Mouse (Mus musculus) thymus, postnatal 14 days (tissue): ENCODE results near the gene Sfr1.
A peak's percentile ranks its signal among the peaks of the same experiment; 100 is the strongest.

Experiments used
- DNase-seq: peaks from one replicate; pipeline ENCODE4 v3.0.0; 2021

Gene Sfr1

GRCm38 (mm10) chr19:47731071-47731881 is at the start of gene Sfr1:
TSS of gene Sfr1 (plus strand) at chr19:47731682.
- peak; percentile 100 for DNase-seq

GRCm38 (mm10) chr19:47689592-47689991 is 41.9 kb upstream of the Sfr1 start:
- no peak for DNase-seq

GRCm38 (mm10) chr19:47691994-47692393 is 39.5 kb upstream of the Sfr1 start, which contains the start of gene Col17a1:
TSS of gene Col17a1 (minus strand) at chr19:47692094.
- DNase-seq: no peak

DNA sequence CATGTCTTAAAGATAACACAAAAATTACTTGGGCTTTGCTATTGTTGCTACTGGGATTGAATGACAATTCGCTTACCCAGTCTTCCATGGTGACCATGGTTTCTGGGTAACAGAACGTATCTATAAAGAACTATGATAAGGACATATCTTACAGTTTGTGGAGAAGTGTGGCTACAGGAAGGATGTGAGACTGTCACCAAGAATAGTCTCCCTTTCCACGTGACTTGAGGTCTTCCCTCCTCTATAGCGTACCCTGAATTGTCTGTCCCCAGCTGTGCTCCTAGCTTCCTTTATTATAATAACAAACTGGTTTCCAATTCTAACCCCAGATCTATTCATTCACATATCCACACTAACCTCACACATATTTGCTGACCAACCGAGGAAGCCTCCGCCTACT is 35.8 kb upstream of the Sfr1 start:
- DNase-seq: no peak

DNA sequence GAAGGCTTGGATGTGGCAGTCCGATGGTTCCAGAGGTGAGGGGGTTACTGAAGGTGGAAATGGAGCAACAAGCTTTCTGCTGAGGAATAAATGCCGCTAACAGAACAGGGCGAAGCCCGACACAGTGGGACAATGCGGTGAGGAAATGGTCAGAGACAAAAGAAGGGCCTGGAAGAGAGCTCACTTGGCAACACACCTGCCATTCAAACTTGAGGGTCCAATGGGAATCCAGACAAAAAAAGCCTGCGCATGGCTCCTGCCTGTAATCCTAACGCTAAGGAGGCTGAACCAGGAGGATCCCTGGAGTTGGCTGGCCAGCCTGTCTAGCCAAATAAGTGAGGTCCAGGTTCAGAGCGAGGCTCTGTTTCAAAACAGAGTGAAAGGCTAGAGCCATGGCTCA is 35.1 kb upstream of the Sfr1 start:
- no peak for DNase-seq

DNA sequence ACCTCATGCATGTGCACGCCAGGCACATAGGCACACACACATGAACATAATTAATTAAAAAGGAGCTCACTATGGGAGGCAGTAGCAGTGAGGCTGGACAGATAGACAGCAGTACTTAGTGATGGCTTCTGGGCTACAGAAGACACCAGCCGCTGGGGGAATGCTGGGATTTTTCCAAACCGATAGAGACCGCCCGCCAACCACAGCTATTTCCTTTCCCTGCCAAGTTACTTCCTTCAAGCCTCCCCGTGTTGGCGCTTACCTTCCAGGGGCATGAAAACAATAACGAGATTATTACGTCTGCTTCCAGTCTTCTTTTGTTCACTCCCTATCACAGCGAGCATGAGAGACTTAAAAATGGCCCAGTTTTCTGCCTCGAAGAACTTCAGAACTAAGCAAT is 34.4 kb upstream of the Sfr1 start:
- DNase-seq: no peak

DNA sequence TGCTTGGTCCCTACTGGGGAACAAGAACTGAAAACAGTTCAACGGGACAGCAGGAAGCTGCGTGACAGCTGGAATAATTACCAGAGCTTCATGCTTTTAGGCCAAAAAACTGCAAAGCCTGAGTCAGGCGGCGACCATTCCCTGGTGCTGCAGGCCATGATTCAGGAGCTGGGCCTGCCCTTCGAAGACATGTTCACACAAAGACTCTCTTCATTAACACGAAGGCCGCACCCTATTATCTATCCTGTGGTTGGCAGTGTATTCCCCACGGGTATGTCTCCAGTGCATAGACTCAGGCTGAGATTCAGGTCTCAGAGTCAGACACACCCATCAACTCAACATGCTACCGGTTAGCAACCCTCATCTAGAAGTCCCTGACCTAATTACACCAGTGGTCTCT is 33.2 kb upstream of the Sfr1 start:
- DNase-seq: no peak

DNA sequence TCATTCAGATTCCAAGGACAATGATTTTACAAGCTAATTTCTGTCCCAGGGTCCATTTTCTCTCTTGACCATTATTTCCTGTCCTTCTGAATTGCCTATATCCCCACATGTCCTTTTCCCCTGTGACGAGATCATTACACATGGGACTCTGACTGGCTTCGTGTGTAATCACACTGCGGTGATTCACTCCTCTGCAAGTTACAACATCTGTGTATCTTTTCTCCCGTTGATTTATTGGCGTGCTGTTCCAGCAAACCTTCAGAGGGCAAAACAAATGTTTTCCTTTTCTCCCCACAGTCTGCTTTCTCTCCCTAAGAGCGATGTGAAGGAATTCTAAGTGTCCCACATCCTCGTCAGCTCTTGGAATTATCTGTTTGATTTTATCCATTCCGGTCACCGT is 31.7 kb upstream of the Sfr1 start:
- DNase-seq: no peak

DNA sequence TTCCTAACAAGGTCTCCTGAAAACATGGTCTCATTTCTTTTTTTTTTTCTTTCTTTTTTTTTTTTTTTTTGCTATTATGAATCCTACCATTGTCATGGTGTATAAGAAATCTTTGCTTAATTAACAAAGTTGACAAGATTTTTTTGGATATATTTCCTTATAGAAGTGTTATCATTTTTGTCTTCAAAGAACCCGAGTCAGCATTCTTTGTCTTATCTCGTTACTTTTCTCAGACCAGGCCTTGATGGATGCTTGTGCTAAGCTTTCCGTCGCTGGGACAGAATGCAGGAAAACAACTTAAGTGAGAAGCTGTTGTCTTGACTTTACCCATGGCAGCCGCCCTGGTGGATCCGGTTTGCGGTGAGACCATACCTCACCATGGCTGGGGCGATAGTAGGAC is 31.0 kb upstream of the Sfr1 start:
- DNase-seq: no peak

DNA sequence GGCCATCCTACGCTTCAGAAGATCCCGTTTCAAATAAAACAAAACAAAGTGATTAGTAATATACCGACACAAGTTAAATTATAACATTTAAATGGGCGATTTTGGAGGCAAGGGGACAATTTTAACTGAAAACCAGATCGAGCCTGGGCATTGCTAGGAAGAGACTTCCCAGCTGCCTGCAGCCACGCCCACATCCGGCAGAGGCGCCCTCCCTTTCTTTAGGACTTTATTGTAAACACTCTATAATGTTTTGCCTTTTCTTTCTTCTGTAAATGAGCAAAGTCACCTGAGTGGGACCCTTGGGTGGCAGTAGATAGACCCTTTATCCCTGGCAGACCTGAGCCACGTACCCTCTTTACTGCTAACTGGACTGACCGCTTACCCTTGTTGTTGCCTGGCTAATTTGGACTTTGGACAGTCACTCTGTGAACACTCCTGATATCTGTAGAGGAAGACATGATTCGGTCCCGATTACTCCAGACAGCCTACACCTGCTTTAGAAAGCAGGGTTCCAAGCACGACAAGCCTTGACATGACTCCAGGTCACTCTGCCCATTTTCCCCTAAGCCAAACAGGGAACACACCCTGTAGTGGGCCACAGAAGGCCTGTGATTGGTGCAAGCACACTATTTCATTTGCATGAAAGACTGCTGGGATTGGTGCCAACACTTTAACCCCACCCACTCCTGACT is 26.3 kb upstream of the Sfr1 start:
- no peak for DNase-seq

- no peak for DNase-seq
Observed at GRCm38 (mm10) chr19:47705772-47706309, 25.6 kb upstream of the Sfr1 start.

- no peak for DNase-seq
Observed at GRCm38 (mm10) chr19:47710376-47710775, 21.1 kb upstream of the Sfr1 start.

GRCm38 (mm10) chr19:47713457-47713856 is 18.0 kb upstream of the Sfr1 start:
- DNase-seq: no peak

DNA sequence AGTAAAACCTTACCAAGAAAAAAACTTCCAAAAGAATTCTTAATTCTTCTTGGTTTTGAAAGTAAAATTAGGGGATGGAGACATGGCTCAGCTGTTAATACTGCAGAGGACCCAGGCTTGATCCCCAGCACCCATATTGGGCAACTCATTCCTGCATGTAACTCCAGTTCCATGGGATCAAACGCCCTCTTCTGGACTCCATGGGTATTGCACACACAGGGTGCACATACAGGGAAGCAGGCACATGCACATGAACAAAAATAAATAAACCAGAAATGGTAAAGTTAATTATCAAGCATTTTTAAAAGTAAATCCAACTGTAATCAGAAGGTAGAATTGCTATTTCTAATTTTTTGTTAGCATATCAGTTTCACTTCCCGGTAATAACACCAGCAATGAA is 15.3 kb upstream of the Sfr1 start:
- no peak for DNase-seq

DNA sequence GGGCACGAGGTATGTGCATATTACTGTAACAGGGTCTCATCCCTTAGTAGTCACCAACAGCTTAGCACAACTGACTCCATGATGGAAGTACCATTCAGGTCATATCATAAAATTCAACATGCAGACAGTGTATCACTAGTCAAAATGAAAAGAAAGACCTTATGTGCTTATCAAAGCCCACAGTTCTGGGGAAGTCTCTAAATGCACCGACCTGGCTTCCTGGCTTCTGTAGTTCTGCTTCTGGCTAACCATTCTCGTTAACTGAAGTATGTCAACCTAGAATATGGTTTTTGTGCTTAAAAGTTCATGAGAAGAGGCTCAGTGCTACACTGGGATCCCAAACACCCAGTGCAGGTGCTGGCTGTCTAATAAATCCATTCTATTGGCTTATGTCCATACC is 12.3 kb upstream of the Sfr1 start:
- no peak for DNase-seq

DNA sequence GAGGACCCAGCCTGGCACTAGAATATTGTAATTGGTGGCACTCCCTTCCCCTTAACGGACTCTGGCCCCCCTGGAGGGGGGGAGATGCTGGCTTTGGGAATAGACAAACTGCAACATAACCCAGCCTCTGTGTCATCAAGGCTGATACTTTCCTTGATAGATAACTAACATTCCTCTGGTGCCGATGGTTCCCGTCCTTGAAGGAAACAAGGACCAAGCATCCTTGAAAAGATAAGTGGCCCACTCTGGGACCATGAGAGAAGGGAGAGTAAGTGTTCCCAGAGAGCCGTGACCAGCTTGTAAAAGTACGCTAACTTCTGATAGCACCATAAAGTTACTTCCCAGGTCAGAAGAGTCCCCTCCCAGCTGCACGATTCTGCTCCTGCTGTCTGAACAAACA is 9.0 kb upstream of the Sfr1 start:
- DNase-seq: no peak

DNA sequence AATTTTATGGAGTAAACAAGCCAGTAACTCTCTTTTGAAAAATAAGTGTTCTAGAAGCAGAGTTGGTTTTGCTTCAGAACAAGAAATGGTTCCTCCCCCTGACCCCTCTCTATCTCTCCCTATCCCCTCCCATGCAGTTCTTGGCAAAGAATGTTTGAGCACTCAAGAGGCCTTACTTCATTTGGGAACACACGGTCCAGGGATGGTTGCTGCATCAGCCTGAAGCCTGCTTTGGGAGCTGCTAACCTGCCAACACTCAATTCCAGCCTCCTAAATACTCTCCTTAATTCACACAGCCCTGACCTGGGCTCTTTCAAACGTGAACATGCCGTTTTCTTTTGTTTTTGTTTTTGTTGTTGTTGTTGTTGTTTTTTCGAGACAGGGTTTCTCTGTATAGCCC is 6.6 kb upstream of the Sfr1 start:
- no peak for DNase-seq

- no peak for DNase-seq
Observed at GRCm38 (mm10) chr19:47725643-47726140, 5.8 kb upstream of the Sfr1 start.

GRCm38 (mm10) chr19:47730691-47731070 is 801 bp upstream of the Sfr1 start:
- peak; percentile 76 for DNase-seq

DNA sequence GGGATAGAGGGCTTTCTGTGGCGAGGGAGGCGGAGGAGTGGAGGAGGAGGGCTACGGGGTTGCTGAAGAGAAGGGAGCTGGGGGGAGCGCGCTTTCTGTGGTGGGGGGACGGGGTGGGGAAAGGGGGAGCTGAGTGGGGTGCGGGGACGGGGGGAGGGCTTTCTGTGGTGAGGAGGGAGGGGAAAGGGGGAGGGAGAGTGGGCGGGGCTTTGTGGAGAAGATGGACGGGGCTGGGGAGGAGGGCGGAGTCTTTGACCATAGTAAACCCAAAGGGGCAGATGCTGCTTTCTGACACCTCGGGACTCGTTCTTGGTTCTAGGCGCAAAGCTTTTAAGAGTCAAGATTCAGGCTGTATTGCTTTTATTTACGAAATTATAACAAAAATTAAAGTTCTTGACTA is 449 bp downstream of the Sfr1 start:
- peak; percentile 75 for DNase-seq

- DNase-seq: no peak
Observed at GRCm38 (mm10) chr19:47747072-47747471, 15.6 kb downstream of the Sfr1 start.

GRCm38 (mm10) chr19:47748950-47749349 is 17.5 kb downstream of the Sfr1 start:
- no peak for DNase-seq

GRCm38 (mm10) chr19:47750391-47750790 is 18.9 kb downstream of the Sfr1 start:
- DNase-seq: no peak

DNA sequence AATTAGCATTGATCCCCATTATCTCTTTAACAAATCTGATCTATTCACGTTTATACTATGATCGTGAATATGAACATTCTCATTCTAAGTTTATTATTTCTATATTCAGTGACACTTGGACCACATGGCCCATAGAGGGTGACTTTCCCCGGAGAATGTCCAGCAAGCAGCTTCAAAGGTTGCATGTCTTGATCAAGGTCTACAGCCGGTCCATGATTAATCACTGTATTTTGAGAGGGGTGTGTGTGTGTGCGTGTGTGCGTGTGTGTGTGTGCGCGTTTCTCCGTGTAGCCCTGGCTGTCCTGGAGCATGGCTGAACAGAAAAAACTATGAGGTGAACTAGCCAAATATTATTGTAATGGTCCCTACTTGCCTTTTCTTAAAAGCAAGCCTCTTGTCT is 21.0 kb downstream of the Sfr1 start:
- no peak for DNase-seq
